Mouse (Mus musculus): ENCODE data around the gene Odf4.

DNA sequence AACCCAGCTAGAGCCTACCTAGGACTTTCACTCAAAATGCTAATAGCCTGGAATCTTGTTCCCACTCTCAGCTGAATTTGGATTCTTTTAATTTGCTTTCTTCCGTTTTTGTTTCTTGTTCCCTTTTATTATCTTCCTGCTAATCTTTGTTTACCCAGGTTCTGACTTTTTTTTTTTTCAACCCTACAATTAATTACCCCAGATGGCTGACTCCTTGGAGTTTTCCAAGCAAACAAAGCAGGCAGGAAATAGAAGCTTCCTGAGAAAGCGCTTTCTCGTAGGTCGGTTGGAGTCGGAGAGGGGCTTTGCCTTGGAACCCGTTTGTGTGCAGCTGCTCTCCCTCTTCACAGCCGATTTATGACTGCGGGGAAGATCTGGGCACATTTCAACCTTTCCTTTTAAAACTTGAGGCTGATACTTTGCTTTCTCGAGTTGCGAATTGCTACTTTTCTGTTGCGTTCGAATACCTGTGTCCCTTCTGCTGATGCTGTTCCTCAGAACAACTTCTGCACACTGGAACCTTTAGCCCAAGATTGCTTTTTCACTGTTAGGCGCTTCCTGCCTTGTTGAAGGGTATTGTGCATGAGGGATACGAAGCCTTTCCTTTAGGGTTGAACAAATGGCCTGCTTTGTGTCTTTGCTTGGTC lies 15.2 kb downstream of the Odf4 start:
- TF ChIP-seq CTCF (IDR thresholded peaks at IDR 0.05; ENCODE audit: borderline replicate concordance, control insufficient read depth, extremely low read depth, insufficient read depth, low read length, poor library complexity), result no peak
- TF ChIP-seq POLR2A (IDR thresholded peaks at IDR 0.05; ENCODE audit: control insufficient read depth, extremely low read depth, insufficient read depth, low read length, poor library complexity), result no peak
